In the genomic region with DNA sequence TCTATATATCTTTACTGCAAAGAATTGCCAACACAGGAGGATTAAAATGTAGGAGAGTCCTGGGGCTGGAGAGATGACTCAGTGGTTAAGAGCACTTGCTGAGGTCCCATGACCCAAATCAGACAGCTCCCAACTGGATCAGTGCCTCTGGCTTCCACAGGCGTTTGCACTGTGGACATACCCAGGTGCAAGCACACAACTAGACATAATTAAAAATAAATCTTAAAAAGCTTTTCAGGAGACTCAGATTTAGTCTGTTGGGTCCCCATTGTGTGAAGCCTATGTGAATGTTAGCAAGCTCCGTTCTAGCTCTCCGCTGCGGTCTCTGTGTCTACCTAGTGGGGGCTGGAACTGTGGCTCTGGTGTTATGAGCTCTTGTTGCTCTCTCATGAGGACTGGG, we compare ENCODE assay signal across 11 mouse cellular contexts. TPM values are rescaled to one million over a fixed set of nuclear protein-coding genes. Genes with fewer than 3 reads are reported as not detected.
DNase-seq lines count a peak whose midpoint lies in the region; ATAC-seq and TF ChIP-seq lines count a peak whose summit lies in the region.
"Had no signal": no experiment of that assay in that cellular context is flagged by ENCODE, and none has a peak within 500 bp of the region (broad histone marks: within the 10 kb centered on the region; RNA-seq: fewer than 3 reads in every experiment).

No protein-coding gene starts in this region.

- no peak for ATAC-seq in heart, embryonic 13.5 days (ENCODE audit: extremely low read depth, insufficient number of reproducible peaks, low FRiP score, low TSS enrichment)
- no peak for ATAC-seq in lung, embryonic 14.5 days (ENCODE audit: insufficient read depth)
- ATAC-seq in liver, embryonic 11.5 days (replicated peaks; ENCODE audit: low FRiP score) = no peak
- ATAC-seq: inflammation-experienced regulatory T-cells, adult 6 months had no signal

- WGBS in heart, embryonic 13.5 days = 87% methylated on average over 4 of the region's 4 CpGs
- WGBS in lung, embryonic 14.5 days = 87% methylated on average over 4 of the region's 4 CpGs
- WGBS in limb, embryonic 10.5 days = 96% methylated on average over 4 of the region's 4 CpGs
- WGBS in liver, embryonic 11.5 days = 89% methylated on average over 4 of the region's 4 CpGs

- H3K27ac ChIP-seq in heart, embryonic 13.5 days (replicated peaks) = no peak overlapping the region
- no peak overlapping the region for H3K27ac ChIP-seq in lung, embryonic 14.5 days (ENCODE audit: low read depth)
- no peak overlapping the region for H3K27ac ChIP-seq in limb, embryonic 10.5 days
- H3K27ac ChIP-seq in liver, embryonic 11.5 days (ENCODE audit: low read depth, low read length) = no peak overlapping the region

- peaks cover 6% of the 10 kb centered on the region; the same call in 1 of the 2 replicates for H3K9me3 ChIP-seq in heart, embryonic 13.5 days
- H3K9me3 ChIP-seq in lung, embryonic 14.5 days (ENCODE audit: low read depth, low read length) = no peaks in the 10 kb centered on the region
- H3K9me3 ChIP-seq in limb, embryonic 10.5 days (replicated peaks) = no peaks in the 10 kb centered on the region
- H3K9me3 ChIP-seq in liver, embryonic 11.5 days (ENCODE audit: control insufficient read depth, low read length) = no peaks in the 10 kb centered on the region

- no peak for DNase-seq in heart, adult 8-10 months (ENCODE audit: low spot score)
- DNase-seq in lung, embryonic 14.5 days = no peak
- DNase-seq in lung, postnatal 25 days (ENCODE audit: low spot score) = no peak
- peak; percentile 34 for DNase-seq in ZHBTc4 (ENCODE audit: low read depth, low spot score)
- DNase-seq in limb, embryonic 10.5 days (ENCODE audit: low spot score) = no peak
- no peak for DNase-seq in T-cell, adult 2 months (ENCODE audit: low spot score)
- DNase-seq in liver, embryonic 11.5 days (ENCODE audit: low spot score) = no peak
- DNase-seq: cerebellum, adult 2 months had no signal

- no peaks in the 10 kb centered on the region for H3K27me3 ChIP-seq in heart, embryonic 13.5 days (replicated peaks)
- H3K27me3 ChIP-seq in lung, embryonic 14.5 days (ENCODE audit: insufficient read depth, low read length) = no peaks in the 10 kb centered on the region
- H3K27me3 ChIP-seq in limb, embryonic 10.5 days (ENCODE audit: low read depth, poor library complexity, severe bottlenecking) = no peaks in the 10 kb centered on the region
- peaks cover 40% of the 10 kb centered on the region for H3K27me3 ChIP-seq in liver, embryonic 11.5 days (replicated peaks; ENCODE audit: control insufficient read depth, insufficient read depth, low read length)

- H3K4me1 ChIP-seq in heart, embryonic 13.5 days = peaks cover 37% of the 10 kb centered on the region
- H3K4me1 ChIP-seq in lung, embryonic 14.5 days (ENCODE audit: insufficient read depth) = peaks cover 29% of the 10 kb centered on the region
- H3K4me1 ChIP-seq in limb, embryonic 10.5 days = peaks cover 68% of the 10 kb centered on the region
- peaks cover 7% of the 10 kb centered on the region for H3K4me1 ChIP-seq in liver, embryonic 11.5 days (replicated peaks; ENCODE audit: control insufficient read depth, insufficient read depth, low read length)

- no peak for TF ChIP-seq CTCF in lung, embryonic 14.5 days (IDR thresholded peaks at IDR 0.05; ENCODE audit: low read depth)

- 0 out of 2 replicates have a peak, but pooled peaks cover 4% of the 10 kb centered on the region for H3K36me3 ChIP-seq in heart, embryonic 13.5 days
- H3K36me3 ChIP-seq in lung, embryonic 14.5 days (ENCODE audit: insufficient read depth) = 0 out of 2 replicates have a peak, but pooled peaks cover 3% of the 10 kb centered on the region
- H3K36me3 ChIP-seq in limb, embryonic 10.5 days = peaks cover 4% of the 10 kb centered on the region; the same call in 1 of the 2 replicates
- H3K36me3 ChIP-seq in liver, embryonic 11.5 days (ENCODE audit: control insufficient read depth, insufficient read depth, low read length) = no peaks in the 10 kb centered on the region

- H3K9ac ChIP-seq in heart, embryonic 13.5 days = no peak overlapping the region
- no peak overlapping the region for H3K9ac ChIP-seq in lung, embryonic 14.5 days
- no peak overlapping the region for H3K9ac ChIP-seq in liver, embryonic 11.5 days (ENCODE audit: low read depth, low read length)

- peak overlapping the region; percentile 79 for H3K4me3 ChIP-seq in heart, embryonic 13.5 days
- H3K4me3 ChIP-seq in lung, embryonic 14.5 days (ENCODE audit: low read depth, low read length) = peak overlapping the region; percentile 89; the same call in 1 of the 2 replicates
- peak overlapping the region; percentile 94 for H3K4me3 ChIP-seq in limb, embryonic 10.5 days
- no peak overlapping the region for H3K4me3 ChIP-seq in liver, embryonic 11.5 days (ENCODE audit: low read depth, low read length)
- H3K4me3 ChIP-seq: erythroblast, embryonic 14.5 days had no signal

- peak overlapping the region; percentile 72 for H3K4me2 ChIP-seq in heart, embryonic 13.5 days
- peak overlapping the region; percentile 65 for H3K4me2 ChIP-seq in lung, embryonic 14.5 days
- H3K4me2 ChIP-seq in liver, embryonic 11.5 days = no peak overlapping the region

RNA-seq across cellular contexts. Expression of a gene that starts 1.8 kb away (rescaled TPM):
- polyA plus RNA-seq in heart, embryonic 13.5 days (2015; fragmentation: Nextera tagmentation; extraction: Ambion mirVana) = 22.3 and 24.5 TPM in 2 replicates
- total RNA-seq in heart, adult 8-10 months (2022) = 1 to 10 TPM; 1.9 to 4.1 (median 2.9) TPM
- polyA plus RNA-seq in lung, embryonic 14.5 days (2014; fragmentation: Nextera tagmentation; extraction: Ambion mirVana) = 61.2 and 64.5 TPM in 2 replicates
- 33.7 and 44.0 TPM in 2 replicates for polyA plus RNA-seq in limb, embryonic 10.5 days (2016; fragmentation: Nextera tagmentation; extraction: Ambion mirVana)
- 18.0 and 20.7 TPM in 2 replicates for polyA plus RNA-seq in liver, embryonic 11.5 days (2014; fragmentation: Nextera tagmentation; extraction: Ambion mirVana)
- polyA plus RNA-seq: erythroblast, embryonic 14.5 days; inflammation-experienced regulatory T-cells, adult 6 months had no signal
